Mouse (Mus musculus) limb, embryonic 12.5 days (tissue): ENCODE measurements around the gene Dgki. TPM values are rescaled to one million over a fixed set of nuclear protein-coding genes. Genes with fewer than 3 reads are reported as not detected.

Source experiments
- ATAC-seq: fragments of 200-750 bp; cut with Nextera tagmentation; 2 replicates; pipeline ENCODE4 v1.8.0; 2017; ENCODE audit warnings: low read depth, moderate TSS enrichment; ENCODE audit not compliant: insufficient number of reproducible peaks, insufficient read depth, low FRiP score, low TSS enrichment
- H3K27ac ChIP-seq: fragments of 300-500 bp; sonication (generic); 2 replicates; pipeline ENCODE4 v1.5.1; 2016; ENCODE audit warnings: mild to moderate bottlenecking, moderate library complexity
- H3K27me3 ChIP-seq: fragments of 300-500 bp; sonication (generic); 2 replicates; pipeline ENCODE4 v1.6.1; 2016; ENCODE audit warnings: mild to moderate bottlenecking, moderate library complexity
- H3K36me3 ChIP-seq: fragments of 300-500 bp; sonication (generic); 2 replicates; pipeline ENCODE4 v1.6.1; 2016; ENCODE audit warnings: mild to moderate bottlenecking, moderate library complexity
- H3K4me1 ChIP-seq: fragments of 300-500 bp; sonication (generic); replicated peaks from 2 replicates; pipeline ENCODE4 v1.6.1; 2016
- H3K4me2 ChIP-seq: fragments of 300-500 bp; sonication (generic); 2 replicates; pipeline ENCODE4 v1.6.1; 2016; ENCODE audit warnings: mild to moderate bottlenecking, moderate library complexity
- H3K4me3 ChIP-seq: fragments of 300-500 bp; sonication (generic); replicated peaks from 2 replicates; pipeline ENCODE4 v1.5.1; 2016; ENCODE audit warnings: mild to moderate bottlenecking
- H3K9ac ChIP-seq: fragments of 300-500 bp; sonication (generic); replicated peaks from 2 replicates; pipeline ENCODE4 v1.6.1; 2016; ENCODE audit warnings: mild to moderate bottlenecking, moderate library complexity
- H3K9me3 ChIP-seq: fragments of 300-500 bp; sonication (generic); 2 replicates; pipeline ENCODE4 v1.6.1; 2016; ENCODE audit warnings: mild to moderate bottlenecking, moderate library complexity
- WGBS: fragments of 180-500 bp; shearing (Covaris S2); methylation state at CpG from one replicate; pipeline ENCODE4 v1.1.7; 2016; 5-methylcytosine and 5-hydroxymethylcytosine counted together
- polyA plus RNA-seq: library from polyadenylated mRNA; unstranded; fragments of >200 nt; fragmentation: Nextera tagmentation; extraction: Ambion mirVana; gene quantifications from 2 replicates; pipeline ENCODE4 v1.2.1, GENCODE M21; 2016

Dgki gene
- polyA plus RNA-seq, 1 experiment from 2014 or later: 1.0 TPM

DNA sequence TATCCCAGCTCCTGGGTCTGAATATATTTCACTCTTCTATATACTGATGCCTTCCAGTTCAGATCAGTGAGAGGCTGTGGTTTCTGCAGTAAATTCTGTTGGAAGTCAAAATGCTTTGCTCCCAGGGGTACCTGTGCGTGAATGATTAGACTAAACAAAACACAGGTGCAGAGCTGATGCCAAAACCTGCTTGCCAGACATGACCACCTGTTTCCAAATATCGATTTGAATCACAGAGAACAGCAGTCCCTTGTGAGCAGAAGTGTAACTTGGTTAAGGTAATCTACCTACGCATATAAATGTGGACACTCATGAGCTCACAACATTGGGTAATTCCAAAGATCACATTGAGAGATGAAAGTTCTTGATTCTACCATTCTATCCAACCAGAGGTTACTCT lies 100.5 kb downstream of the Dgki start:
- H3K27ac ChIP-seq: no peak overlapping the region
- ATAC-seq: no peak
- WGBS: 79% methylated on average over 3 of the region's 3 CpGs

DNA sequence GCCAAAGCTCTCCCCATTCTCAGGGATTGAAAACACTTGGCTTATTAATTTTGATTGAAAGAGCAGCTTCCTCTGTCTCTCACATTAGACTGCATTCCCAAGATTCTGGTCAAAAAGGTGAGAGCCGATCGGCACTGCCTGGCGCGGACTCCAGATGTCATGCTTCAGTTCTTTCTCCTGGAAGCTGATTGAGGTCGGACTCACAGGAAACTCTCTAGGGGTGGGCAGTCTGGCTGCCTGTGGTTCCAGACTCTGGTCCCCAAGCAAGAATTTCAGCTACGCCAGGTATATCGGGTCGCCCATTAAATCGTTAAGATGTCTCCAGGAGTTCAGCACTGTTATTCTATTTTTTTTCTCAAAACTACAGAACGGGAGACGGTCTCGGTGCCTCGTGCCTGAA lies 102.2 kb downstream of the Dgki start:
- 34% methylated on average over 13 of the region's 13 CpGs for WGBS
- Histone ChIP-seq H3K27me3 (no peaks in the 10 kb centered on the region), H3K4me2 (0 out of 2 replicates have a peak overlapping the region, but pooled peaks have one; percentile 8), H3K4me1 (peaks cover 4% of the 10 kb centered on the region), H3K9me3 (no peaks in the 10 kb centered on the region), H3K4me3 (no peak overlapping the region), H3K9ac (0 out of 2 replicates have a peak overlapping the region, but pooled peaks have one; percentile 8), H3K27ac (0 out of 2 replicates have a peak overlapping the region, but pooled peaks have one; percentile 35), H3K36me3 (no peaks in the 10 kb centered on the region)
- no peak for ATAC-seq

More for the DNA sequence above, 100.5 kb downstream of the Dgki start:
- Histone ChIP-seq H3K4me3 (no peak overlapping the region), H3K9ac (no peak overlapping the region), H3K27me3 (no peaks in the 10 kb centered on the region), H3K36me3 (no peaks in the 10 kb centered on the region), H3K4me2 (no peak overlapping the region), H3K4me1 (peaks cover 4% of the 10 kb centered on the region), H3K9me3 (no peaks in the 10 kb centered on the region)

DNA sequence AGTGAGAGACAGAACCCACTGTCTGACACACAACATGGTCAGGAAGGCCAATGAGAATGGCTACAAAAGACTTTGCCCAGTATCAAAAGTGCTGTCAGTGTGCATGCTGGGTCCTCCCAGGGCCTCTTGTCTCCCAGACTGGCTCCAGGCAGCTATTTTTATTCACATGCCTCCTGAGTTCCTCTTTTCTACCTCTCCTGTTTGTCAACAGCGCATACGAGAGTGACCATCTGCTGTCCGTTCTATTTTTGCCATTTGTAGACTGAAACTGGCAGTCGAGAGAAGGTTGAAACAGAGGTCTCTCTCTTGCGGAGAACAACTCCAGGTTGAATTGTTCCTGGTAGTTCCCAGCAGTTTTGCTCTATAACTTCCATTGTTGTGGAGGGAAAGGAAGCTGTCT lies 103.1 kb downstream of the Dgki start:
- H3K4me2 ChIP-seq: no peak overlapping the region
- H3K27me3 ChIP-seq: no peaks in the 10 kb centered on the region
- no peaks in the 10 kb centered on the region for H3K9me3 ChIP-seq
- no peaks in the 10 kb centered on the region for H3K36me3 ChIP-seq
- 92% methylated on average over 5 of the region's 5 CpGs for WGBS
- H3K27ac ChIP-seq: no peak overlapping the region
- ATAC-seq: no peak
- no peak overlapping the region for H3K4me3 ChIP-seq
- no peak overlapping the region for H3K9ac ChIP-seq
- peaks cover 4% of the 10 kb centered on the region for H3K4me1 ChIP-seq

DNA sequence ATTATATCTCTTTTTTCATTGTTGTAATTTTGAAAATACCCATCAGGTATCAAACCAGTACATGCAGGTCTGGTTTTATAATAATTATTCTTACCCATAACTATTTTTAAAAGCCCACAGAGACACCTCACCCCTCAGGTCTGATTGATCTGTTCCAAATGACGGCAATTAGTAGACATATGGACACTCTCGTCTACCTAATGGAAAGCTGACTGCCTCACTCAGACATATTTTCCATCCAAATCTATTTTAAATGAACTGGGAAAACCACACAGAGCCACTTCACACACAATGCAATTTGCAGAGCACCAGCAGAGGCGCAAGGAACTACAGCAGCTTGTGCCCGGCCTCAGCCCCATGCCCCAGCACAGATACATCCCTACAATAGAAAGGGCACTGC lies 104.2 kb downstream of the Dgki start:
- Histone ChIP-seq H3K27me3 (no peaks in the 10 kb centered on the region), H3K4me2 (no peak overlapping the region), H3K4me3 (no peak overlapping the region), H3K9ac (no peak overlapping the region), H3K4me1 (peaks cover 4% of the 10 kb centered on the region), H3K36me3 (no peaks in the 10 kb centered on the region), H3K9me3 (no peaks in the 10 kb centered on the region), H3K27ac (no peak overlapping the region)
- WGBS: 67% methylated on average over 4 of the region's 4 CpGs
- no peak for ATAC-seq

DNA sequence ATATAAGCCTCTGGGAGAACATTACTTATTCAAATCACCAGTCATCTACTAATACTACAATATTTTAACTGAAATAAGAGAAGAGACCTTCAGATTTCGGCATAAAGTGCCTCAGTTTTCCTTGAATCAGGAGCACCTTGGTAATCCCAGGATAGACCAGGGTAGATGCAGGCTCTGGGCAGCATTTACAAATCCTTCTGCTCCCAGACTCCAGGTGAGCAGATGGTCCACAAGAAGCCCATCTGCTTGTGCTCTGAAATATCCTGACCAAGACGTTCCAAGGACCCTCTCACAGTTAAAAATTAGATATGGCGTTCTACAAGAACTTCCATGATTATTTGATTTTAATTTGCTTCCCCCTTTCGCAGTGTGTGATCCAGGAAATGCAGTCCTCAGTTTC lies 118.0 kb downstream of the Dgki start:
- Histone ChIP-seq H3K4me2 (no peak overlapping the region), H3K9me3 (no peaks in the 10 kb centered on the region), H3K4me3 (no peak overlapping the region), H3K27me3 (no peaks in the 10 kb centered on the region), H3K27ac (no peak overlapping the region), H3K4me1 (no peaks in the 10 kb centered on the region; the same call in 1 of the 2 replicates), H3K36me3 (no peaks in the 10 kb centered on the region), H3K9ac (no peak overlapping the region)
- WGBS: 81% methylated on average over 4 of the region's 4 CpGs
- ATAC-seq: no peak

DNA sequence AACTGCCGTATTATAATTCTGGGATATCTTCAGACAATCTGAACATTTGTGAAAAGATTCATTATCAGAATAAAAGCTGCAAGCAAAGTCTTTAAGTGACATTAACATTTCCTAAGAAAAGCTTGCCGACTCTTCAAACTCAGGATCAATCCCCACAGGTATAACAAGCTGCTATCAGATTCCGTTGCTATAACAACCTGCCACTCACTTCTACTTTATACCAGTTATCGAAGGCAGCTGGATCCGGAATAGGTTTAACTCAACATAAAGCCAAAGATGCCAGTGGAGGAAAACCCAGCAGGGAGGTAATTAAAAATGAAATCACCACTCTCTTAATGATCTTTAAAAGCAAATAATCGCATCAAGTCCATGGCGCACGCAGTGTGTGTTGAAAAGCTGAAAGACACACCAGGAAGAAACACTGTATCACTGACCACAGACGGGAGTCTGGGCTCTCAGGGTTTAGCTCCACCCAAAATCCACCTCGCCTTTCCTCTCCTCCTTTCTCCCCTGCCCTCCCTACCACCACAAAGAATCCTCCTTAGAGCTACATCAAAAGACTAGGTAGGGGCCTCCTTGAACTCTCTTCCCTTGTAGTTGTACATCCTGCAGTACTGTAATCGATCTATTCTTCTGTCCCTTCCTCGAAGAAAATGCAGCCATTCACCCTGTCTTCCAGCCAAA lies 128.7 kb downstream of the Dgki start:
- Histone ChIP-seq H3K9ac (no peak overlapping the region), H3K4me2 (no peak overlapping the region), H3K9me3 (no peaks in the 10 kb centered on the region), H3K27me3 (no peaks in the 10 kb centered on the region), H3K4me3 (no peak overlapping the region), H3K4me1 (peaks cover 5% of the 10 kb centered on the region; the same call in 1 of the 2 replicates), H3K36me3 (no peaks in the 10 kb centered on the region), H3K27ac (no peak overlapping the region)
- WGBS: 67% methylated on average over 12 of the region's 12 CpGs
- no peak for ATAC-seq

DNA sequence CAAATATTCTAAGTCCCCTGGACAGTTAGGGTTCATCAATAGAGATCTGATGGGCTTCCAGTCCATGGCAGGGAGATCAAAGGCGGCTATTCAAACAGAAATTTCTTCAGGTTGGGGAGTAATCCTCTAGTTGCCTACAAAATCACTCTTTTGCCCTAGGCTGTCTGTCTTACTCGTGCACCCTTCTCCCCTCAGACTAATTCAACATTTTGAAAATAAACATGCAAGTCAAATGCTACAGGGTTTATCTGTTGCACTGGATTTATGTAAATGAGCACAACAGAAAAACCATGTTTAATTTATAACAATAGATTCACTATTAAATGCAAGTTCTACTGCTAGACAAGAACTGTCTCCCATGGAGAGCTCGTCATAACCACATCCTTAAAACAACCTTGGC lies 141.1 kb downstream of the Dgki start:
- WGBS: 69% methylated on average over 3 of the region's 3 CpGs
- H3K4me3 ChIP-seq: no peak overlapping the region
- no peaks in the 10 kb centered on the region for H3K27me3 ChIP-seq
- no peak overlapping the region for H3K9ac ChIP-seq
- no peaks in the 10 kb centered on the region for H3K9me3 ChIP-seq
- H3K27ac ChIP-seq: no peak overlapping the region
- H3K4me1 ChIP-seq: no peaks in the 10 kb centered on the region
- no peaks in the 10 kb centered on the region for H3K36me3 ChIP-seq
- no peak overlapping the region for H3K4me2 ChIP-seq
- no peak for ATAC-seq

DNA sequence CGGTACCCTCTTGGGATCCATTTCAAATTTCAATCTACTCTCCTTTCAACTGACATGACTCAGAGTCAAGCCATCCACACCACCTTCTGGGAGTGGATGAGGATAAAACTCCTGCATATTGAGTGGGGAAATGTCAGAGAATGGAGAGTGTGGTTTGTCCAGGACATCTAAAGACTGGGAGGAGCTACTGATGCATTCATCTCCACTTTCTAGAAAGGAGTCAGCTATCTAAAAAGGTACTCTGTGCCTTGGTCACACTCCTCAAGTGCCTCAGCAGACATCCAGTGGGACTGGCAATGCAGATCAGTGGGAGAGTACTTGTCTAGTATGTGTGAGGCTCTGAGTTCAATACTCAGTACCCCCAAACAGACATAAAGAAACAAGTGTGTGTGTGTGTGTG lies 145.9 kb downstream of the Dgki start:
- Histone ChIP-seq H3K4me3 (no peak overlapping the region), H3K27me3 (no peaks in the 10 kb centered on the region), H3K27ac (no peak overlapping the region), H3K4me1 (no peaks in the 10 kb centered on the region), H3K4me2 (no peak overlapping the region), H3K9ac (no peak overlapping the region), H3K9me3 (no peaks in the 10 kb centered on the region), H3K36me3 (no peaks in the 10 kb centered on the region)
- ATAC-seq: no peak
- WGBS: 94% methylated on average over 1 of the region's 1 CpGs

DNA sequence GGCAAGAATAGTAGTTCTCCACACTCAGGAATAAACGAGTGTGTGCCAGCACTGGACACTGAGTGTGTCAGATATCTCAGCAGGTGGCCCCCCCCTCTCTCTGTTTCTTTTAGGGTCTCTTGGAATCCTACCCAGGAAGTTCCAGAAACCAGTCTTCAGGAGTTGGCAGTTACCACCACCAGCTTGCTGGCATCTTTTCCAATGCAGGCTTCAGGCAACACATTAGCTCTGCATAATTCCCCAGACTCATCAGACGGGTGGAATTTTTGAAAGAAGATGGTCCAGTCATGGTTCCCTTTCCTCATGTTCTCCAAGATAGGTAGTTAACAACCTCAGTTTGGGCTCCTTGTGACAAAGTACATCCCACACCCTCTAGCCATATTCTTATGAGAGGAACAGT lies 149.5 kb downstream of the Dgki start:
- Histone ChIP-seq H3K9me3 (no peaks in the 10 kb centered on the region), H3K9ac (no peak overlapping the region), H3K27ac (no peak overlapping the region), H3K4me1 (no peaks in the 10 kb centered on the region), H3K4me3 (no peak overlapping the region), H3K27me3 (no peaks in the 10 kb centered on the region), H3K4me2 (no peak overlapping the region), H3K36me3 (no peaks in the 10 kb centered on the region)
- 86% methylated on average over 2 of the region's 2 CpGs for WGBS
- ATAC-seq: no peak

DNA sequence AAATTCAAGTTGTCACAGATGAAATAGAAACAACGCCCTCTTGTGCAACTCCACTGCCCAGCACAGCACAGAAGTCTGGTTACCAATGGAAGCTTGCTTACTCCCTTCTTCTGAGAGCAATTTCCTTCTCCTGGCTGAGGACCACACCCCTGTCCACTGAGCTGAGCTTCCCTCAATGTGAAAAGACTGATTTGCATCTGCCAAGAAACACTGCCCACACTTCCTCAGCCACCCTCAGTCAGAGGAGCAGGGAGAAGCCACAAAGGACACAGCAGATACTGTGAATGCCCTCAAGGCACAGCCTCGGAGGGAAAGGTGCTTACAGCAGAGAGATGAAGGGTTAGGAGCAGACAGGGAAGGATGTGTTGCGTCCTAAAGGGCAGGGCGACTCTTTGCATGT lies 149.9 kb downstream of the Dgki start:
- no peak for ATAC-seq
- no peaks in the 10 kb centered on the region for H3K36me3 ChIP-seq
- H3K9me3 ChIP-seq: no peaks in the 10 kb centered on the region
- no peak overlapping the region for H3K9ac ChIP-seq
- H3K27ac ChIP-seq: no peak overlapping the region
- H3K4me1 ChIP-seq: peaks cover 2% of the 10 kb centered on the region
- H3K4me2 ChIP-seq: no peak overlapping the region
- H3K27me3 ChIP-seq: no peaks in the 10 kb centered on the region
- WGBS: 66% methylated on average over 4 of the region's 4 CpGs
- no peak overlapping the region for H3K4me3 ChIP-seq

DNA sequence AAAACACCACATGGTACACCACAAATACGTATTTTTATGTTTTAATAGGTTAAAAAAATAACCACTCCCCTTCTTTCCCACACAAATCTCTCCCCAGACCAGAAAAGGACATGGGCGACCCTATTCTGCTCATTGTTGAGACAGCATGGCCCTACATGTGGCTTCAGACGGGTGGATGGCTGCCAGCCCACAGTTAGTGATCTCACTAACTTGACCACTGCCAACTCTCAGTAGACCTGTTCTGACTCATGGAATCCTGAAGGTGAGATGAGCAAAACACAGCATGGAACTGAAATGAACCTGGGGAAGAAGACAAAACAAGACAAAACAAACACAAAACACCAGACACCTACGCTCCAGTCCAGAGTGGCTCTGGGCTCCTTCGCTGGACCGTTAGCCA lies 150.8 kb downstream of the Dgki start:
- no peaks in the 10 kb centered on the region for H3K36me3 ChIP-seq
- 89% methylated on average over 6 of the region's 6 CpGs for WGBS
- ATAC-seq: no peak

DNA sequence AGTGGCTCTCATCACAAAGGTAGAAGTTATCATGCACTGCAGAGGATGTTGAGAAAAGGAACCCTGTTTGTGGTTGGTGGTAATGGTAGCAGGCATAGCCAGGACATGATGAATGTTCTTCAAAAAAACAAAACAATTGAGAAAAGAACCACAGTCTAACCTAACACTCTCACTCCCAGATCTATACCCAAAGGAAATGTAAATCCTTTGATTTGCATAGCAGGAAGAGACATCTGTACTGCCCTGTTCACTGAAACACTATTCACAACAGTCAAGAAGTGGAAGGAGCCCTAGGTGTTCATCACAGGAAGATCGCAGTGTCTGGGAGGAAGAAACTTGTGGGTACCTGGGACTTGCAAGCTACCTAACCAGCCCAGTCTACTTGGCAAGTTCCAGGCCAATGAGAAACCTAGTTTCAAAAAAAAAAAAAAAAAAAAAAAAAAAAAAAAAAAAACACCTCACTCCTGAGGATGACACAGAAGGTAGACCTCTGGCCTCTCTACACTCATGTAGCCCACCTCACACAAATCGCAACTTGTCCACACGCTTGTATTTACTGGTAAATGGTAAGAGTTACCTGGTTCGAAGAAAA lies 152.5 kb downstream of the Dgki start:
- Histone ChIP-seq H3K27ac (no peak overlapping the region), H3K4me2 (no peak overlapping the region), H3K9me3 (no peaks in the 10 kb centered on the region), H3K4me1 (peaks cover 11% of the 10 kb centered on the region), H3K36me3 (no peaks in the 10 kb centered on the region), H3K4me3 (no peak overlapping the region), H3K27me3 (no peaks in the 10 kb centered on the region), H3K9ac (no peak overlapping the region)
- ATAC-seq: no peak
- 93% methylated on average over 4 of the region's 4 CpGs for WGBS

More for the DNA sequence above, 150.8 kb downstream of the Dgki start:
- H3K4me3 ChIP-seq: no peak overlapping the region
- no peak overlapping the region for H3K27ac ChIP-seq
- no peak overlapping the region for H3K9ac ChIP-seq
- H3K4me2 ChIP-seq: no peak overlapping the region
- no peaks in the 10 kb centered on the region for H3K9me3 ChIP-seq
- peaks cover 6% of the 10 kb centered on the region for H3K4me1 ChIP-seq
- H3K27me3 ChIP-seq: no peaks in the 10 kb centered on the region
